Mouse (Mus musculus): ENCODE results near the gene Skil. TPM values are rescaled to one million over a fixed set of nuclear protein-coding genes. Genes with fewer than 3 reads are reported as not detected.

The Skil gene
- total and polyA plus RNA-seq, 3 experiments = 7.4 to 8.6 TPM; not detected in 1

DNA sequence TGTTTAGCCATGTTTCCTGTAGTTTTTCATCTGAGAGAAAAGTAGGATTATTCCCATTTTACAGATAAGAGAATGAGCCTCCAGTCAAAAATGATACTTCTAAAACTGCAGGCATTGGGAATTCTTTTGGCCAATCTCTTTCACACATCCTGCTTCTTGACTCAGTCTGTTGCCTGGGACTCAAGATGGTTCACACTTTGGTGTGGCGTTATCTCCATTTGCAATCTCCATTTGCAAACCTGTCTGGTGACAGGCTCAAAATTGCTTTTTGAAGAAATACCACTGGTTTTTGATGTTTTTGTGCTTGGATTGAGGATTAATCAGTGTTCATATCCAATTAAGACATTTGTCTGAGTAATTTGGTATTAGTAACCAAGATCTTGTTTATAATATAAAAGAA, 3.7 kb downstream of the Skil start:
- H3K9ac ChIP-seq (ENCODE audit: control insufficient read depth, low read depth, low read length, poor library complexity, severe bottlenecking) = no peak overlapping the region
- H3K9me3 ChIP-seq (replicated peaks; ENCODE audit: insufficient read depth, low read length) = no peaks in the 10 kb centered on the region
- no peak for TF ChIP-seq USF2 (IDR thresholded peaks at IDR 0.05; ENCODE audit: borderline replicate concordance in 1 of 2, insufficient read depth in 1 of 2, low read depth in 1 of 2, low read length in 2 of 2)
- 0 out of 2 replicates have a peak, but pooled peaks have one; percentile 17 for TF ChIP-seq GATA1 (IDR thresholded peaks at IDR 0.05; ENCODE audit: low read depth, low read length)
- no peak for DNase-seq (ENCODE audit: low read depth, low spot score)
- peaks cover 0 to 28% of the 10 kb centered on the region in 2 experiments; a peak in 2 of 4 replicates for H3K36me3 ChIP-seq (ENCODE audit: control insufficient read depth in 1 of 2, insufficient read depth in 2 of 2, low read length in 2 of 2)
- no peak overlapping the region for H3K27ac ChIP-seq (ENCODE audit: control insufficient read depth, low read depth, low read length)
- H3K4me1 ChIP-seq (ENCODE audit: control insufficient read depth in 1 of 2, insufficient read depth in 2 of 2, low read length in 2 of 2) = peaks cover 3 to 8% of the 10 kb centered on the region in 2 experiments
- peaks cover 17% of the 10 kb centered on the region for H3K79me2 ChIP-seq (ENCODE audit: control insufficient read depth, insufficient read depth, low read length, poor library complexity)
- H3K4me3 ChIP-seq (ENCODE audit: control insufficient read depth in 1 of 2, insufficient read depth in 1 of 2, low read depth in 2 of 2, low read length in 2 of 2) = no peak overlapping the region
- H3K27me3 ChIP-seq (ENCODE audit: control insufficient read depth in 1 of 2, insufficient read depth in 2 of 2, low read length in 2 of 2) = no peaks in the 10 kb centered on the region

DNA sequence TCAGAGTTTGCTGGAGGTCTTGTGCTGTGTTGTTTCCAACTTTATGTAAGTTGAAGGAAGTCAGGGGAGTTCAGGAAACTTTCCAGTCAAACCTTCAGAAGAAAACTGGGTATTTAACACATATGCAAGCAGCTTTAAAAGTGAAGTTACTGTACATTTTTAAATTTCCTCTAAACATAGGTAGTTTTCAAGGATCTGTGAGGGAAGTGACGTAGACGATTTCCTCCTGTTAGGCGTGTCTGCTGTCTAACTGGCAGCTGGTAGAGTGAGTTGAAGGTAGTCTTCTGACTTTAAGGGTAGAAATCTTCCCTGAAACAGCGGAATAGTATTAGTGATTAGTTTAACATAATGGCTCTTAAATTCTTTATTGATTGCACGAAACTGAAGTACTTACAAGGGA, 5.2 kb downstream of the Skil start:
- Histone ChIP-seq H3K9me3 (replicated peaks; ENCODE audit: insufficient read depth, low read length) (no peaks in the 10 kb centered on the region), H3K36me3 (ENCODE audit: control insufficient read depth in 1 of 2, insufficient read depth in 2 of 2, low read length in 2 of 2) (peaks cover 0 to 34% of the 10 kb centered on the region in 2 experiments; a peak in 2 of 4 replicates), H3K79me2 (ENCODE audit: control insufficient read depth, insufficient read depth, low read length, poor library complexity) (peaks cover 20% of the 10 kb centered on the region), H3K4me3 (ENCODE audit: control insufficient read depth in 1 of 2, insufficient read depth in 1 of 2, low read depth in 2 of 2, low read length in 2 of 2) (no peak overlapping the region), H3K27ac (ENCODE audit: control insufficient read depth, low read depth, low read length) (no peak overlapping the region), H3K4me1 (ENCODE audit: control insufficient read depth in 1 of 2, insufficient read depth in 2 of 2, low read length in 2 of 2) (peaks cover 7 to 17% of the 10 kb centered on the region in 2 experiments), H3K9ac (ENCODE audit: control insufficient read depth, low read depth, low read length, poor library complexity, severe bottlenecking) (no peak overlapping the region), H3K27me3 (ENCODE audit: control insufficient read depth in 1 of 2, insufficient read depth in 2 of 2, low read length in 2 of 2) (no peaks in the 10 kb centered on the region)
- DNase-seq (ENCODE audit: low read depth, low spot score) = no peak
- no peak for TF ChIP-seq CHD1 (IDR thresholded peaks at IDR 0.05; ENCODE audit: low read depth, low read length)

DNA sequence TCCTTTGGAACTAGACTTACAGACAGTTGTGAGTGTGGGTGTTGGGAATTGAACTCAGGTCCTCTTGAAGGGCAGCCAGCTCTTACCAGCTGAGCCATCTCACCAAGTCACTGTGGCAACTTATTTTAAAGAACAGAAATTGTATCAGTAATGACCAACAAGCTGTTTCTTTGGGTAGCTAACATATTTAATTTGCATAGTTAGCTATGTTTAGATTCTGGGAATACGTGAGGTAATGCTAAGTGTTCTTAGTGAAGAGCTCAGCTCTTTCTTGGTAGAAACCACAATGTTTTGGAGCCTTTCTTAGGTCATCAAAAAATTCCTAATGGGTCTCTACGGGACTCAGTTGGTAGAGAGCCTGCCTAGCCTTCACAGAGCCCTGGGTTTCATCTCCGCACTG, 5.9 kb downstream of the Skil start:
- Histone ChIP-seq H3K4me3 (ENCODE audit: control insufficient read depth in 1 of 2, insufficient read depth in 1 of 2, low read depth in 2 of 2, low read length in 2 of 2) (no peak overlapping the region), H3K79me2 (ENCODE audit: control insufficient read depth, insufficient read depth, low read length, poor library complexity) (peaks cover 16% of the 10 kb centered on the region), H3K9me3 (replicated peaks; ENCODE audit: insufficient read depth, low read length) (no peaks in the 10 kb centered on the region), H3K27me3 (ENCODE audit: control insufficient read depth in 1 of 2, insufficient read depth in 2 of 2, low read length in 2 of 2) (no peaks in the 10 kb centered on the region), H3K4me1 (ENCODE audit: control insufficient read depth in 1 of 2, insufficient read depth in 2 of 2, low read length in 2 of 2) (peaks cover 10 to 17% of the 10 kb centered on the region in 2 experiments), H3K9ac (ENCODE audit: control insufficient read depth, low read depth, low read length, poor library complexity, severe bottlenecking) (no peak overlapping the region), H3K27ac (ENCODE audit: control insufficient read depth, low read depth, low read length) (no peak overlapping the region), H3K36me3 (ENCODE audit: control insufficient read depth in 1 of 2, insufficient read depth in 2 of 2, low read length in 2 of 2) (peaks cover 0 to 38% of the 10 kb centered on the region in 2 experiments; a peak in 2 of 4 replicates)
- TF ChIP-seq SIN3A (IDR thresholded peaks at IDR 0.05; ENCODE audit: low read length) = no peak
- no peak for TF ChIP-seq UBTF (IDR thresholded peaks at IDR 0.05; ENCODE audit: borderline replicate concordance, insufficient read depth, low read depth, low read length)
- TF ChIP-seq E2F4 (IDR thresholded peaks at IDR 0.05; ENCODE audit: borderline replicate concordance, low read depth, low read length) = no peak
- no peak for DNase-seq (ENCODE audit: low read depth, low spot score)

DNA sequence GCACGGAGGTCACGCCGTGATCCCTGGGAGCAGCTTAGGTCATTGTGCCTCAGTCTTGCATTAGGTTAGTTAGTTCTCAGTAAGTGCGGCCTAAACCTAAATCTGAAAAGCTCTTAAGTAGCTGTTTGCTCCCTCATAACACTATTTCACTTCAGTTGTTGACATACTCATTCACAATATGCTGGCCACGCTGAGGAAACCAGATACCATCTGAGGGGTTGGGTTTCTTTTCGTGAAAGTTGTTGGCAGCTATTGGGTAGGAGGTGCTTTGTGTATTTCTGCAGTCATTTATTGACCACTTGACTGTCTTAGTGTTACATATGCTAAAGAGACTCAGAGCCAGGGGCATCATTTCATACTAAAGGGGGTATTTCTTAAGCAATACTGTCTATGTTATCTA, 10.1 kb downstream of the Skil start:
- no peaks in the 10 kb centered on the region for H3K27me3 ChIP-seq (ENCODE audit: control insufficient read depth in 1 of 2, insufficient read depth in 2 of 2, low read length in 2 of 2)
- H3K36me3 ChIP-seq (ENCODE audit: control insufficient read depth in 1 of 2, insufficient read depth in 2 of 2, low read length in 2 of 2) = peaks cover 0 to 22% of the 10 kb centered on the region in 2 experiments; a peak in 3 of 4 replicates
- H3K9ac ChIP-seq (ENCODE audit: control insufficient read depth, low read depth, low read length, poor library complexity, severe bottlenecking) = no peak overlapping the region
- H3K79me2 ChIP-seq (ENCODE audit: control insufficient read depth, insufficient read depth, low read length, poor library complexity) = peaks cover 21% of the 10 kb centered on the region
- no peak overlapping the region for H3K27ac ChIP-seq (ENCODE audit: control insufficient read depth, low read depth, low read length)
- H3K4me3 ChIP-seq (ENCODE audit: control insufficient read depth in 1 of 2, insufficient read depth in 1 of 2, low read depth in 2 of 2, low read length in 2 of 2) = no peak overlapping the region
- peak; percentile 44 for DNase-seq (ENCODE audit: low read depth, low spot score)
- H3K4me1 ChIP-seq (ENCODE audit: control insufficient read depth in 1 of 2, insufficient read depth in 2 of 2, low read length in 2 of 2) = peaks cover 7 to 11% of the 10 kb centered on the region in 2 experiments; a peak in 2 of 4 replicates
- H3K9me3 ChIP-seq (replicated peaks; ENCODE audit: insufficient read depth, low read length) = no peaks in the 10 kb centered on the region
- no peak for TF ChIP-seq MEF2A (IDR thresholded peaks at IDR 0.05; ENCODE audit: extremely low read depth, insufficient replicate concordance, low read depth, low read length, poor library complexity, severe bottlenecking)
- TF ChIP-seq CTCF (IDR thresholded peaks at IDR 0.05 in 2 of 3, conservative IDR thresholded peaks at IDR 0.05 in 1 of 3; ENCODE audit: control insufficient read depth in 1 of 3, insufficient read depth in 1 of 3, low read depth in 2 of 3, low read length in 3 of 3, poor library complexity in 1 of 3, severe bottlenecking in 1 of 3) = no peak
- no peak for TF ChIP-seq ZMIZ1 (IDR thresholded peaks at IDR 0.05; ENCODE audit: low read depth, low read length)
- TF ChIP-seq RCOR1 (IDR thresholded peaks at IDR 0.05; ENCODE audit: low read depth, low read length) = no peak
- TF ChIP-seq CHD2 (IDR thresholded peaks at IDR 0.05; ENCODE audit: low read length) = no peak
- peak; percentile 41; the same call in 1 of the 2 replicates for TF ChIP-seq MXI1 (IDR thresholded peaks at IDR 0.05; ENCODE audit: low read depth, low read length)
- no peak for TF ChIP-seq TCF12 (IDR thresholded peaks at IDR 0.05; ENCODE audit: low read depth, low read length)
- no peak for TF ChIP-seq POLR2AphosphoS2 (IDR thresholded peaks at IDR 0.05; ENCODE audit: low read length)
- TF ChIP-seq ZNF384 (IDR thresholded peaks at IDR 0.05; ENCODE audit: low read depth, low read length) = no peak
- no peak for TF ChIP-seq NRF1 (IDR thresholded peaks at IDR 0.05; ENCODE audit: insufficient read depth, low read depth, low read length, poor library complexity, severe bottlenecking)
- no peak for TF ChIP-seq POLR2A (IDR thresholded peaks at IDR 0.05; ENCODE audit: control insufficient read depth in 1 of 2, insufficient read depth in 1 of 2, low read depth in 1 of 2, low read length in 2 of 2, poor library complexity in 1 of 2)
- TF ChIP-seq TBP (IDR thresholded peaks at IDR 0.05; ENCODE audit: low read depth, low read length) = no peak
- no peak for TF ChIP-seq RAD21 (IDR thresholded peaks at IDR 0.05; ENCODE audit: low read depth, low read length)
- no peak for TF ChIP-seq ZKSCAN1 (IDR thresholded peaks at IDR 0.05; ENCODE audit: low read depth, low read length)
- TF ChIP-seq USF2 (IDR thresholded peaks at IDR 0.05; ENCODE audit: borderline replicate concordance in 1 of 2, insufficient read depth in 1 of 2, low read depth in 1 of 2, low read length in 2 of 2) = no peak
